18 mouse cellular contexts compared by ENCODE assay signal in the genomic region with DNA sequence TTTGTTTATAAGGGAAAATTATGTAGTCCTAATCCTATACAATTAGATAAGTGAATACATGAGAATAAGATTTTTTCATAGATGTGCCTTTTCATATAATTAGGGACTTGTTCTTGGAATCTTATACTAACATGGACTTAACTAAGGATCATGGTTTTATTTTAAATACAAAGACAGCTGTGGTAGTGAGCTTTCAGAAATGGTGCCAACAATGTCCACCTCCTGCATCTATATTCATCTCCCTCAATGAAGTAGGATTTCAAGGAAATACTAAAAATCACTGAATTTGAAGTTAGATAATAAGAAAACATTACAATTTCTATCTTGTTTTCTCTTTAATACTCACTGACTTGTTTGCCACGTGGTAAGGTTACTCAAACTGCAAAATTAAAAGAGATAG.
"Had no signal": no experiment of that assay in that cellular context is flagged by ENCODE, and none has a peak within 500 bp of the region (broad histone marks: within the 10 kb centered on the region; RNA-seq: fewer than 3 reads in every experiment).

No protein-coding gene starts in this region.

- H3K27me3 ChIP-seq: liver, embryonic 15.5 days; lung, embryonic 15.5 days; megakaryocyte, embryonic 14.5 days; midbrain, embryonic 13.5 days; midbrain, embryonic 15.5 days; neural tube, embryonic 12.5 days; stomach, embryonic 15.5 days had no signal

- DNase-seq: liver, postnatal 0 days; lung, adult 2 months; lung, postnatal 14 days; lung, postnatal 36 days; right cerebral cortex, postnatal 25 days; thymus, adult 18-20 months; thymus, postnatal 14 days; thymus, postnatal 36 days had no signal

- H3K27ac ChIP-seq: liver, embryonic 15.5 days; lung, embryonic 15.5 days; macrophage; midbrain, embryonic 13.5 days; midbrain, embryonic 15.5 days; neural tube, embryonic 12.5 days; stomach, embryonic 15.5 days; stomach, postnatal 0 days had no signal

- H3K4me1 ChIP-seq: liver, embryonic 15.5 days; lung, embryonic 15.5 days; megakaryocyte, embryonic 14.5 days; midbrain, embryonic 13.5 days; midbrain, embryonic 15.5 days; neural tube, embryonic 12.5 days; stomach, embryonic 15.5 days had no signal

- ATAC-seq: liver, postnatal 0 days; lung, postnatal 0 days; midbrain, embryonic 13.5 days; midbrain, embryonic 15.5 days had no signal

- H3K4me3 ChIP-seq: liver, embryonic 15.5 days; lung, embryonic 15.5 days; megakaryocyte, embryonic 14.5 days; midbrain, embryonic 13.5 days; midbrain, embryonic 15.5 days; neural tube, embryonic 12.5 days; stomach, embryonic 15.5 days had no signal
